Mouse (Mus musculus) heart, postnatal 0 days (tissue): ENCODE measurements around the gene Elk3.

ENCODE experiments used
- CTCF ChIP-seq: IDR thresholded peaks from 2 replicates; pipeline ENCODE4 v1.5.1; 2016; ENCODE audit warnings: antibody characterized with exemption, control low read depth, low read depth
- EP300 ChIP-seq: IDR thresholded peaks from 2 replicates; pipeline ENCODE4 v1.6.1; 2016; ENCODE audit warnings: antibody characterized with exemption, low read depth

GRCm38 (mm10) chr10:93280586-93280985 lies 30.3 kb downstream of the Elk3 start:
- TF ChIP-seq CTCF (no peak), EP300 (no peak)
